Mouse (Mus musculus) heart, adult 9 months (tissue): ENCODE measurements at regions not wholly inside any gene's neighbourhood (a gene's known extent, or its start where the extent isn't known, plus 50 kb on each side); places are given as distances from the start of the nearest gene placed in this dataset.

Source experiments
- DNase-seq, 2 experiments: peaks; one replicate each; pipeline ENCODE4 v3.0.0; 2022; ENCODE audit warnings: low spot score in 2 of 2

DNA sequence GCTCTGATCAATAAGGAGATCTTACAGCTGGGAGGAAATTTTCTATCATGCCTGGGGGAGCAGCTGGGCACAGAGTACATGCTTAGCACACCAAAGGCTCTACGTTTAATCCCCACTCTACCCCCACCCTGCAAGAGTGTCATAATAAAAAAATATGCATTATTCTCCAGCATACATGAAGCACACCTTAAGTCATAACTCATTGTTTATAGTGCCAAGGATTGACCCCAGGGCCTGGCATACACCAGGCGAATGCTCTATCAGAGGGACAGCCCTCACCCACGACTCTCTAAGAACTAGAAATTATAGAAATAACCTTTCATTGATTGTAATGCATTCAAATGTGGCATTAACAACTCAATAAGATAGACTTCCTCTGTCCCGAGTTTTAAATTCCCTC, 59.4 kb upstream of the Ppp2r5c start:
- no peak for DNase-seq

GRCm38 (mm10) chr12:110389439-110389838, 57.5 kb upstream of the Ppp2r5c start:
- DNase-seq, result no peak

DNA sequence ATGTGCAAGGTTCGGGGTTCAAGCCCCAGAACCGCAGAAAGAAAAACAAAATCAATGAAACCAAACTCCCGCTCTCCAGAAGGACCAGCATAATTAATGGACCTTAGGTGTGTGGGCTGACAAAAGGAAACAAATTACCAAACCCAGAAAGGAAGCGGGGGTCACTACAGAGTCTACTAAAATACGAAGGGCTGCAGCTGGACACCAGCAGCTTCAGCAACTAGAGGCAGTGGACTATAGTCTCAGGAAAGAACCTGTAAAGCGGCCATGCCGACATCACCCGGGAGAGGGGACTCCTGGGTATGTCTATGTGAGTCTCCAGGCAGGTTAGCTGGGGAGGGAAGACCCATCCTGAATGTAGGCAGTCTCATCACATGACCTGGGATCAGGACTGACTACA, 55.5 kb upstream of the Ppp2r5c start:
- DNase-seq, result no peak

GRCm38 (mm10) chr12:110393555-110393954, 53.4 kb upstream of the Ppp2r5c start:
- no peak for DNase-seq
